Mouse (Mus musculus) cortical plate, adult 2 months (tissue): Measurements from ENCODE around the gene Thada.

Source experiments
- CTCF ChIP-seq: fragments of 200-500 bp; IDR thresholded peaks from 2 replicates; pipeline ENCODE4 v1.5.1; 2011; ENCODE audit warnings: mild to moderate bottlenecking, control low read depth, low read length; ENCODE audit not compliant: insufficient read depth; ENCODE audit errors: extremely low read depth
- POLR2A ChIP-seq: fragments of 200-500 bp; IDR thresholded peaks from 2 replicates; pipeline ENCODE4 v1.6.1; 2011; ENCODE audit warnings: mild to moderate bottlenecking, low read length, control low read depth; ENCODE audit not compliant: insufficient read depth; ENCODE audit errors: extremely low read depth

GRCm38 (mm10) chr17:84353902-84354311 is 112.1 kb downstream of the Thada start:
- TF ChIP-seq POLR2A (no peak), CTCF (no peak)
